Mouse (Mus musculus) kidney, postnatal 36 days (tissue): Measurements from ENCODE around the gene Snrpa1.

Experiments
- DNase-seq, 2 experiments: peaks; one replicate each; pipeline ENCODE4 v3.0.0; 2021 to 2022; ENCODE audit warnings: mixed read lengths in 2 of 2

The Snrpa1 gene

DNA sequence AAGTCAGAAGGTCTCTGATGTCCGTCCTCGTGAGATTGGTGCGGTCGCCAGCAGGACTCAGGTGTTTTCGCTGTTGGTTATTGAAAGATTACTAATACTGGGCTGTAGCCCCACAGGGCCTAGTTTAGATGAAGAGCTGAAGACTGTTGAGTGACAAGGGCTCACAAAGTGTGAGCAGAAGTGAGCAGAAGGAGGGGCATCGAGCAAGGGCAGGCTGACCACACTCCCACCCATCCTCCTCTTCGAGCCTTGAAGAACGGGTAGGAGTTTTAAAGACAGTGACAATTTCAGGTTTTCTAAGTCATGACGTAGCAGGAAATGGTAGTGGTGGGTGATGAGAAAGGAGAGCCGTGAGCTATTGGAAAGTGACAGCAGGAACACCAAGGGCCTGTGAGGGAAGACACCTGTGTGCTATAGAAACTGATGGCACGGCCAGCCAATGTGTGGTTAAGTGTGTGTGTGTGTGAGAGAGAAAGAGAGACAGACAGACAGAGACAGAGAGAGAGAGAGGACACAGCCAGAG lies 57.1 kb downstream of the Snrpa1 start:
- no peak for DNase-seq

- DNase-seq = no peak
Measured at GRCm38 (mm10) chr7:66116906-66117482, 58.2 kb downstream of the Snrpa1 start.

GRCm38 (mm10) chr7:66118046-66118445 lies 59.2 kb downstream of the Snrpa1 start:
- no peak for DNase-seq

- no peak for DNase-seq
Measured at GRCm38 (mm10) chr7:66118796-66119195, 60.0 kb downstream of the Snrpa1 start.

GRCm38 (mm10) chr7:66120139-66120538 lies 61.3 kb downstream of the Snrpa1 start:
- no peak for DNase-seq

DNA sequence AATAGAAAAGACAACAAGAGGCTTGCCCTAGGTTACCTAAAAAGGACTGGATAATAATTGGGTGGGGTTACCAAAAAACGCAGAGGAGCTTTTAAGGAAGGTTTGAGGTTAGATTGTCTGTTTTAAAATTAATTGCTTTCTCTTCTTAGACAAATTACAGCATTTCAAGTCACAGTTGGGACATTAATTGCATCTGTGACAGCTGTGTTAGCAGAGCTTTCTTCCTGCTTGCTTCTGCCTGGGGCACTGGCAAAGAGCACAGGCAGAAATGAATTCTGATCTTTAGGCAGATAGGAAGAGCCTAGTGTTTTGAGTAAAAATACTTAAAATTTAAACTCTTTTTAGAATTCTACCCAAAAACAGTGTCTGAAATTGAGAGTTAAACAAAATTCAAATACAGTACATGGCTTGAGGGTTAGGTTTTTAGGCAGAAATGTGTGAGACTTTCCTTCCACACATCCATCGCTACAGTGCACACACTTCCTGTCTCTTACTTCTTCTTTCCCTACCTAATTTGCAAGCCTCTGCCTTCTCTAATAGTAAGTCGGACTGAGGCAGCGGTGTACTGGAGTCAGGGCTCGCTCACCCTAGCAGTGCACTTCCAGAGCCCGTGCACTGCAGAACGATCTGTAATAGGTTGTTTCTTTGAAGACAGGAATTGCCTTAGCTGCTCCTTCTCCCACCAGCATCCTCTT lies 62.0 kb downstream of the Snrpa1 start:
- no peak for DNase-seq
